Mouse (Mus musculus) CH12.LX (cell line): ENCODE measurements around the gene Dpyd.

Experiments
- CHD1 ChIP-seq: IDR thresholded peaks from 2 replicates; pipeline ENCODE4 v1.6.1; 2012; ENCODE audit warnings: low read depth, low read length, improper control_type of control experiment, inconsistent platforms
- CTCF ChIP-seq, 2 experiments: IDR thresholded peaks in 1 of 2; conservative IDR thresholded peaks in 1 of 2; 2 replicates each; pipeline ENCODE4 v1.5.1; 2011 to 2012; ENCODE audit warnings: low read depth in 2 of 2, low read length in 2 of 2, improper control_type of control experiment in 1 of 2, inconsistent platforms in 1 of 2, mild to moderate bottlenecking in 1 of 2, moderate library complexity in 1 of 2
- EP300 ChIP-seq: IDR thresholded peaks from 2 replicates; pipeline ENCODE4 v1.6.1; 2011; ENCODE audit warnings: low read length, improper control_type of control experiment
- MAFK ChIP-seq: IDR thresholded peaks from 2 replicates; pipeline ENCODE4 v1.6.1; 2011; ENCODE audit warnings: low read length, improper control_type of control experiment; ENCODE audit not compliant: insufficient replicate concordance
- MAX ChIP-seq: IDR thresholded peaks from 2 replicates; pipeline ENCODE4 v1.6.1; 2011; ENCODE audit warnings: low read length, improper control_type of control experiment
- MAZ ChIP-seq: IDR thresholded peaks from 2 replicates; pipeline ENCODE4 v1.6.1; 2012; ENCODE audit warnings: low read depth, mild to moderate bottlenecking, inconsistent platforms, low read length, improper control_type of control experiment, moderate library complexity
- MEF2A ChIP-seq: IDR thresholded peaks from 2 replicates; pipeline ENCODE4 v1.6.1; 2014; ENCODE audit warnings: low read depth, mild to moderate bottlenecking, inconsistent platforms, low read length, improper control_type of control experiment, borderline replicate concordance
- POLR2A ChIP-seq: IDR thresholded peaks from 2 replicates; pipeline ENCODE4 v1.6.1; 2011; ENCODE audit warnings: low read depth, mild to moderate bottlenecking, improper control_type of control experiment, low read length
- POLR2AphosphoS2 ChIP-seq: IDR thresholded peaks from 2 replicates; pipeline ENCODE4 v1.6.1; 2011; ENCODE audit warnings: low read depth, low read length, improper control_type of control experiment
- TCF12 ChIP-seq: IDR thresholded peaks from 2 replicates; pipeline ENCODE4 v1.6.1; 2014; ENCODE audit warnings: low read depth, mild to moderate bottlenecking, inconsistent platforms, low read length, improper control_type of control experiment
- USF1 ChIP-seq: IDR thresholded peaks from 2 replicates; pipeline ENCODE4 v1.6.1; 2014; ENCODE audit warnings: low read depth, mild to moderate bottlenecking, inconsistent platforms, low read length, improper control_type of control experiment
- USF2 ChIP-seq: conservative IDR thresholded peaks from 2 replicates; pipeline ENCODE4 v1.6.1; 2011; ENCODE audit warnings: low read depth, low read length, improper control_type of control experiment
- ZKSCAN1 ChIP-seq: IDR thresholded peaks from 2 replicates; pipeline ENCODE4 v1.6.1; 2012; ENCODE audit warnings: low read depth, inconsistent platforms, low read length, improper control_type of control experiment, borderline replicate concordance
- ZNF384 ChIP-seq: IDR thresholded peaks from 2 replicates; pipeline ENCODE4 v1.6.1; 2012; ENCODE audit warnings: low read depth, low read length, improper control_type of control experiment, inconsistent platforms

DNA sequence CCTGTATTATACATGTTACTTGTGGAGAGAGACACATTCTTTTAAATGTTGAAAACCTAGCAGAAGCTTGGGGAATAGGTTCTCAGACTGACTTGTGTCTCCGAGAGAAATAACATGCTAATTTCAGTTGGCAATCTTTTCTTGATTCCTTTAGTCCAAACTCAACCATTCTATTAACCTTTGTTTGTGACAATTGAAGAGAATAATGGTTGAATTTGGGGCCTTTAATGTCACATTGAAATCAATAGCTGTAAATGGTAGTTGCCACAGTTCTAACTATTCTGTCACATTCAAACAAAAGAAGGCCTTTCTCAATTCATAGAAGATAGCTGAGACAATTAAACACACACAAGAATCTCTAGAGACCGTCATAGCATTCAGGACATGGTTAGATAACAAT, 606.2 kb downstream of the Dpyd start:
- no peak for TF ChIP-seq ZKSCAN1
- no peak for TF ChIP-seq EP300
- no peak for TF ChIP-seq POLR2A
- TF ChIP-seq POLR2AphosphoS2, result no peak
- no peak for TF ChIP-seq MAX
- TF ChIP-seq CTCF (conservative IDR thresholded peaks at IDR 0.05 in 1 of 2, IDR thresholded peaks at IDR 0.05 in 1 of 2; ENCODE audit: low read depth in 2 of 2, low read length in 2 of 2), result no peak
- TF ChIP-seq MAZ, result no peak
- TF ChIP-seq MAFK, result no peak
- no peak for TF ChIP-seq USF2
- TF ChIP-seq CHD1, result no peak
- TF ChIP-seq USF1, result no peak
- TF ChIP-seq MEF2A, result no peak
- TF ChIP-seq ZNF384, result no peak
- no peak for TF ChIP-seq TCF12
